Mouse (Mus musculus): ENCODE results near the gene Emc4. TPM values are rescaled to one million over a fixed set of nuclear protein-coding genes. Genes with fewer than 3 reads are reported as not detected.

Emc4 gene
- 109 and 113 TPM in 2 replicates for polyA plus RNA-seq (2016; fragmentation: Nextera tagmentation; extraction: Ambion mirVana)

GRCm38 (mm10) chr2:112367726-112368673 lies at the start of gene Emc4:
Gene Emc4 (minus strand): TSS chr2:112368027.
- Histone ChIP-seq H3K4me3 (peak within 1 kb of the TSS; percentile 68), H3K27me3 (no peaks in the 10 kb centered on the region), H3K4me2 (replicated peaks) (peak within 1 kb of the TSS; percentile 90), H3K9ac (peak within 1 kb of the TSS; percentile 70), H3K36me3 (peaks cover 13% of the 10 kb centered on the region; the same call in 1 of the 2 replicates), H3K27ac (peak within 1 kb of the TSS; percentile 87), H3K4me1 (peaks cover 15% of the 10 kb centered on the region), H3K9me3 (replicated peaks) (no peaks in the 10 kb centered on the region)
- WGBS: 2% methylated on average over 46 of the region's 46 CpGs
- ATAC-seq (ENCODE audit: low FRiP score): peak; percentile 91

GRCm38 (mm10) chr2:112407030-112407429 lies 39.2 kb upstream of the Emc4 start:
- no peak for ATAC-seq (ENCODE audit: low FRiP score)
- Histone ChIP-seq H3K4me2 (replicated peaks) (no peak overlapping the region), H3K9ac (no peak overlapping the region), H3K27ac (no peak overlapping the region), H3K9me3 (replicated peaks) (no peaks in the 10 kb centered on the region), H3K36me3 (peaks cover 20% of the 10 kb centered on the region), H3K4me1 (no peaks in the 10 kb centered on the region), H3K4me3 (no peak overlapping the region), H3K27me3 (no peaks in the 10 kb centered on the region)
- 93% methylated on average over 3 of the region's 3 CpGs for WGBS

- Histone ChIP-seq H3K4me1 (no peaks in the 10 kb centered on the region), H3K4me2 (replicated peaks) (no peak overlapping the region), H3K27ac (no peak overlapping the region), H3K4me3 (no peak overlapping the region), H3K36me3 (no peaks in the 10 kb centered on the region), H3K9me3 (replicated peaks) (no peaks in the 10 kb centered on the region), H3K27me3 (no peaks in the 10 kb centered on the region), H3K9ac (no peak overlapping the region)
- ATAC-seq (ENCODE audit: low FRiP score): no peak
- WGBS: 80% methylated on average over 1 of the region's 1 CpGs
Observed at GRCm38 (mm10) chr2:112396649-112397048, 28.8 kb upstream of the Emc4 start.

GRCm38 (mm10) chr2:112393958-112394357 lies 26.1 kb upstream of the Emc4 start:
- Histone ChIP-seq H3K4me1 (no peaks in the 10 kb centered on the region), H3K36me3 (no peaks in the 10 kb centered on the region), H3K9ac (no peak overlapping the region), H3K27ac (no peak overlapping the region), H3K27me3 (no peaks in the 10 kb centered on the region), H3K4me3 (no peak overlapping the region), H3K4me2 (replicated peaks) (no peak overlapping the region), H3K9me3 (replicated peaks) (no peaks in the 10 kb centered on the region)
- no peak for ATAC-seq (ENCODE audit: low FRiP score)

GRCm38 (mm10) chr2:112392689-112393088 lies 24.9 kb upstream of the Emc4 start:
- Histone ChIP-seq H3K36me3 (no peaks in the 10 kb centered on the region), H3K4me1 (no peaks in the 10 kb centered on the region), H3K9me3 (replicated peaks) (no peaks in the 10 kb centered on the region), H3K9ac (no peak overlapping the region), H3K4me2 (replicated peaks) (no peak overlapping the region), H3K27ac (no peak overlapping the region), H3K27me3 (no peaks in the 10 kb centered on the region), H3K4me3 (no peak overlapping the region)
- no peak for ATAC-seq (ENCODE audit: low FRiP score)
- 100% methylated on average over 1 of the region's 1 CpGs for WGBS

- ATAC-seq (ENCODE audit: low FRiP score): no peak
- H3K4me3 ChIP-seq: no peak overlapping the region
- 92% methylated on average over 4 of the region's 4 CpGs for WGBS
Observed at GRCm38 (mm10) chr2:112391346-112392000, 23.6 kb upstream of the Emc4 start.

GRCm38 (mm10) chr2:112390843-112391242 lies 23.0 kb upstream of the Emc4 start:
- H3K36me3 ChIP-seq: no peaks in the 10 kb centered on the region
- H3K4me3 ChIP-seq: no peak overlapping the region
- H3K27ac ChIP-seq: no peak overlapping the region
- H3K4me1 ChIP-seq: no peaks in the 10 kb centered on the region
- H3K4me2 ChIP-seq (replicated peaks): no peak overlapping the region
- 90% methylated on average over 5 of the region's 5 CpGs for WGBS
- ATAC-seq (ENCODE audit: low FRiP score): no peak
- H3K9ac ChIP-seq: no peak overlapping the region
- H3K27me3 ChIP-seq: no peaks in the 10 kb centered on the region
- H3K9me3 ChIP-seq (replicated peaks): no peaks in the 10 kb centered on the region

More at GRCm38 (mm10) chr2:112391346-112392000, 23.6 kb upstream of the Emc4 start:
- no peaks in the 10 kb centered on the region for H3K27me3 ChIP-seq
- H3K4me2 ChIP-seq (replicated peaks): no peak overlapping the region
- no peak overlapping the region for H3K9ac ChIP-seq
- no peak overlapping the region for H3K27ac ChIP-seq
- no peaks in the 10 kb centered on the region for H3K36me3 ChIP-seq
- H3K9me3 ChIP-seq (replicated peaks): no peaks in the 10 kb centered on the region
- no peaks in the 10 kb centered on the region for H3K4me1 ChIP-seq

- WGBS: 100% methylated on average over 1 of the region's 1 CpGs
- H3K4me1 ChIP-seq: peaks cover 10% of the 10 kb centered on the region
- ATAC-seq (ENCODE audit: low FRiP score): no peak
Observed at GRCm38 (mm10) chr2:112381219-112381618, 13.4 kb upstream of the Emc4 start.

GRCm38 (mm10) chr2:112380131-112380530 lies 12.3 kb upstream of the Emc4 start:
- ATAC-seq (ENCODE audit: low FRiP score): no peak
- 57% methylated on average over 8 of the region's 8 CpGs for WGBS
- no peak overlapping the region for H3K27ac ChIP-seq

More at GRCm38 (mm10) chr2:112381219-112381618, 13.4 kb upstream of the Emc4 start:
- Histone ChIP-seq H3K4me2 (replicated peaks) (no peak overlapping the region), H3K4me3 (no peak overlapping the region), H3K9me3 (replicated peaks) (no peaks in the 10 kb centered on the region), H3K9ac (no peak overlapping the region), H3K36me3 (no peaks in the 10 kb centered on the region), H3K27ac (no peak overlapping the region), H3K27me3 (peaks cover 1% of the 10 kb centered on the region; the same call in 1 of the 2 replicates)

GRCm38 (mm10) chr2:112378973-112379898 lies 11.4 kb upstream of the Emc4 start, which contains the start of gene Katnbl1:
Gene Katnbl1 (plus strand): TSS chr2:112379211.
- WGBS: under 1% methylated on average over 69 of the region's 72 CpGs
- Histone ChIP-seq H3K4me2 (replicated peaks) (peak within 1 kb of the TSS; percentile 62), H3K9me3 (replicated peaks) (no peaks in the 10 kb centered on the region), H3K27ac (peak within 1 kb of the TSS; percentile 90), H3K4me3 (peak within 1 kb of the TSS; percentile 92), H3K9ac (peak within 1 kb of the TSS; percentile 92), H3K36me3 (no peaks in the 10 kb centered on the region), H3K27me3 (peaks cover 11% of the 10 kb centered on the region), H3K4me1 (peaks cover 10% of the 10 kb centered on the region)
- ATAC-seq (ENCODE audit: low FRiP score): peak; percentile 99

More at GRCm38 (mm10) chr2:112380131-112380530, 12.3 kb upstream of the Emc4 start:
- no peaks in the 10 kb centered on the region for H3K9me3 ChIP-seq (replicated peaks)
- H3K36me3 ChIP-seq: no peaks in the 10 kb centered on the region
- peaks cover 10% of the 10 kb centered on the region for H3K4me1 ChIP-seq
- H3K4me2 ChIP-seq (replicated peaks): peak overlapping the region; percentile 62
- peak overlapping the region; percentile 92 for H3K9ac ChIP-seq
- peak overlapping the region; percentile 92 for H3K4me3 ChIP-seq
- peaks cover 4% of the 10 kb centered on the region; the same call in 1 of the 2 replicates for H3K27me3 ChIP-seq

- WGBS: 64% methylated on average over 5 of the region's 5 CpGs
- no peak for ATAC-seq (ENCODE audit: low FRiP score)
- no peaks in the 10 kb centered on the region for H3K4me1 ChIP-seq
- H3K36me3 ChIP-seq: no peaks in the 10 kb centered on the region
- no peak overlapping the region for H3K4me2 ChIP-seq (replicated peaks)
- H3K4me3 ChIP-seq: no peak overlapping the region
- H3K9me3 ChIP-seq (replicated peaks): no peaks in the 10 kb centered on the region
- peaks cover 11% of the 10 kb centered on the region for H3K27me3 ChIP-seq
- no peak overlapping the region for H3K9ac ChIP-seq
- H3K27ac ChIP-seq: no peak overlapping the region
Observed at GRCm38 (mm10) chr2:112374610-112375009, 6.8 kb upstream of the Emc4 start.
